Mouse (Mus musculus) right cerebral cortex, postnatal 14 days (tissue): ENCODE measurements around the gene St8sia4.
A peak's percentile ranks its signal among the peaks of the same experiment; 100 is the strongest.

Experiments
- DNase-seq: peaks from one replicate; pipeline ENCODE4 v3.0.0; 2022

Gene St8sia4

DNA sequence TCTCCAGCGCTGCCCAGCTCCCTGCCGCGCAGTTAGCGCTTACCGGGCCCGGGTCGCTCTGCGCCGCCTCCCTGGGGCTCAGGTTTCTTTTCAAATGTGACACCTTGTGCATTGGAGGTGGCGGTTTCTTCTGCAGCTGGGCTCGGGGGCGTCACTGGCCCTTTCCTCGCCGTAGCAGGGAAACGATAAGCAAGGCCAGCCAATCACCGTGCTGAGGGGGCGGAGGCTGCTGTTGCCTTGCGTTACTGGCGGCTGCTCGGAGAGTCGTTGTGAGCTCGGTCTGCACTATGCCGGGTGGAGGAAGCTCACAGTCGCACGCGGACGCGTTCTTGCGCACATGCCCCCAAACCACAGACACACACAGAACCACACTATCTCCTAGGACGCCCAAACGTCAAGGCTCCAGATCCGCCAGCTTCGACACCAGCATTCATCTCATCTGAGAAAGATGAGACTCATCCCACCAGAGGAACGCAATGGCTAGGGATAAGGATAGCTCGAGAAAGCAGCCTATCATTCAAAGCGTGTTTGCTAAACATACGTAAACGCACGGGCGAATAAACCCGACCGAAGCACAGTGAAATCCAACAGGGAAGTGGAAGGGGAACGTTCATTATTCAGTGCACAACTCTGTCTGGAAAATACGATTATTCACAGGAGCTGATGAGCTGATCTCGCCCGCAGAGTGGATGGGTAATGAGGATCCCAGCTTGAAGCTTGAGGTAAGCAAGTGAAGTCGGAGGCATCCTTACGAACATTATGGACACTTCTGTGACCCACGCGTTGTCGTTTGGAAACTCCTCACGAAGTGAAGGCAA, at the start of gene St8sia4:
St8sia4 (minus strand) TSS at position 137 of the 818 bp plus-strand sequence.
- peak; percentile 83 for DNase-seq

DNA sequence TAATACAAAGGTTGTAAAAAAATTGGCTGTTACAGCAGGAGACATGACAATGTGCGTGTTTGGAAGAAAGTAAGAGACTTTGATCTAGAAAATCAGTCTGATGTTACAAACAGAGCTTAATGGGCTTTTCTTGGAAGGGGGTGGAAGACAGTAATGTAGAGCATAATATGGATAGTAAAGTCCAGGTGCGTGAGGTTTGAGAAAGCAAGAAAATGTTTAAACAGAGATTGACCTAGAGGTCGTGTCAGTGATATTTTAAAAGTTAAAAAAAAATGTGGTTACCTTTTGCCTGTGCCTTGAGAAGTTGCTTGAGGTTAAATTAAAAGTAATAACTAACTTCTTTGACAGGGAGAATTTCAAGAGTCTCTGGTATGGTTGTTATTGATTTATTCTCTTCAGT, 41.8 kb upstream of the St8sia4 start:
- DNase-seq, result no peak

DNA sequence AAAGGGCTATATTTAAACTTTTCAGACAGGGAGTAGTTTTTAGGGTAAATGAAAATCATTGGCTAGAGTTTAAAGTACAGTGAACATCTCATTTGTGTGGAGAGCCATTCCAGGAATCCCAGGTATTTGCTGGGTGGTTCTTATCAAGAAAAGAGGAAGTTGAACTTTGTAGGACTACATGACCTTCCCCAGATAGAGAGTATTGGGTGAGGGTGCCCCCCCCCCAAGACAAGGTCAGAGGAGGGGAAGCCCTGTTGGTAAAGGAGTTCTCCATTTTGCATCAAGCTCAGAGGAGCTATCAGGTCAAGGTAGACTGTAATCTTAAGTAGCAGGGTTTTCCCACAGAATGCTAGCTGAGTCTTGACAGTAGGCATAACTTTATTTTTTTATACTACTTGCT, 32.5 kb upstream of the St8sia4 start:
- DNase-seq, result no peak

DNA sequence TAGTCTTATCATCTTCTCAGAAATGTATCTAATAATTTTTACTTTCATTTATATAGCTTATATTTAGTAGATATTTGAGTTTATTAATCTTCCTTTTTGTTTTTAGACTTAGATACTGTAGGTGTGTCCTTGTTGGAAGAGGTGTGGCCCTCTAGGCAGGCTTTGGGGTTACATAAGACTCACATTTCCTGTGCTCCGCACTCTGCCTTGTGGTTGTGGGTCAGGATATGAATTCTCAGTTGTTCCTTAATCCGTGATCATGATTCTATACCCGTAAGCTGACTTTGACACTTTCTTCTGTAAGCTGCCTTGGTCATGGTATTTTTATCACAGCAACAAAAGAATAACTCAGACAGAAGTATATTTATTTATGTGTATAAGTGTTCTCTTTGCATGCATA, 6.7 kb upstream of the St8sia4 start:
- DNase-seq, result no peak

DNA sequence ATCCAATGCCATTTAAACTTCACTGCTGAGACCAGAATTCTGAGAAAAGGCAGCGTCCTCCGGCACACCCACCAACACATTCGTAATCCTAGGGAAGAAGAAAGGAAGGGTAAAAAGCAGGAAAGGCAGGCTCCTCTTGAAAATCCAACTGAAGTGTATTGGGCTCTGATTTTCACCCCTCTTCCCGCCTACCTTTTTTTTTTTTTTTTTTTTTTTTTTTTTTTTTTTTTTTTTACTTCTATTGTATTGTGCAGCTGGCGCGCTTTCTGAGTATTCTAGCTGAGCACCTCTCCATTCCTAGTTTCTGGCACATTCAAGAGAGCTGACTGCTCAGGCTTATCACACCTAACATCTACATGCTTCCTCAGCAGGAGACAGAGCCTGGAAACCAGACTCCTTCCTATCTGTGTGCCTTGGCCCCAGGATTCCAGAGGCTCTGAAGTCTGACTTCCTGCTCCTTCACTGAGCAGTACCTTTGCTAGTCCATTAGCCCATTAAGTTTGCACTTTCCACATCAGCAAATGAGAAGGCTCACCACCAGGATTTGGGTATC, 958 bp upstream of the St8sia4 start:
- no peak for DNase-seq

DNA sequence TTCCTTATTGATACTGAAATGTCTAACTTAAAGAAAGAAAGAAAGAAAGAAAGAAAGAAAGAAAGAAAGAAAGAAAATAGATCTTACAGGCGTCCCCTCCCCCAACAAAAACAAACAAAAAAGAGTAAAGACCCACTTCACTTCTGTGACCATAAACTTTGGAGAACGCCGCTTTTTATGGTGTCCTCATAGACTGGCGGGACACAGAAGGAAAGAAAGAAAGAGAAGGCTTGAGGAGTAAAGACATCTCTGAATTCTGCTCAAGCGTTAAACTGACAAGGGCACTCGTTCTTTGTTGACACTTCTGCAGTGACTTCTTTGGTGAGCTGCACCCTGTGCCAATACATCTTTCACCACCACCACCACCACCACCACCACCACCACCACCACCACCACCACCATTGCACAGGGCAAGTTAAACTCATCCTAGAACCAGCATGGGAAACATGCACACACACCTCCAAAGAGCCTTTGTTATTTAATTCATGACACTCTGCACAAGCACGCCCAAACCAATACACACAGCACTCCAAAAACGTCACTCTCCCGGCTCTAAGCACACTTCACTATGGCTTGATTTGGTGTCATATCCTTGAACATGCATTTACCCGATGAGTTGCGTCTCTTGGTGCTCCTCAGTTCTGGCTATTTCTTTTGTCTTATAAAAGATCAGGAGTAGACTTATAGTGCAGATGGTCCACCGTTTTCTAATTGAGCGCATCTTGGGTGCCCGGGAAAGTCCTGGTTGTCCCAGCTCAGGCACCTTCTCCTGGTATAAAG, 640 bp downstream of the St8sia4 start:
- no peak for DNase-seq

DNA sequence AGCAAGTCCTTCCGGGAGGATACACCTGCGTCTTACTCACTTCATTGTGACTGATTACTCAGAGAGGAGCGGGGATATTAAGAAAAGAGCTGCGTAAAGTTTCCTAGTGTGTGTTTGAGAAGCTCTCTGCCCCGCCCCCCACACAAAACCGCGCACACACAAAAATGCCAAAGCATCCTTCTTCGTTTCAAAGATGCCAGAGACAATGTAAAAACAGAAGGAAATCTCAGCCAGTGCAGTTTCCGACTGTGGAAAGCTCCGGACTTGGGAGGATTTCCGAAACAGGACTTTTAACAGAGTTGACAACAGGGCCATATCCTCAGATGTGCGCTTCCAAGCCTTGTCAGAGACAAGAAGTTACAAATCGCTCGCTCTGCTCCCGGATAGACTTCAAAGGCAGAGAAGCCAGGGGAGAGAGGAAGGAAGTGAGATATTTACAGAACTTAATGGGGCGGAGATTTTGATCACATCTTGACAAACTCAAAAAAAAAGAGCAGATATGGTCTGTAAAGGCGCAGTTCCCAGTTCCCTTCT, 1.4 kb downstream of the St8sia4 start:
- DNase-seq, result peak; percentile 3

DNA sequence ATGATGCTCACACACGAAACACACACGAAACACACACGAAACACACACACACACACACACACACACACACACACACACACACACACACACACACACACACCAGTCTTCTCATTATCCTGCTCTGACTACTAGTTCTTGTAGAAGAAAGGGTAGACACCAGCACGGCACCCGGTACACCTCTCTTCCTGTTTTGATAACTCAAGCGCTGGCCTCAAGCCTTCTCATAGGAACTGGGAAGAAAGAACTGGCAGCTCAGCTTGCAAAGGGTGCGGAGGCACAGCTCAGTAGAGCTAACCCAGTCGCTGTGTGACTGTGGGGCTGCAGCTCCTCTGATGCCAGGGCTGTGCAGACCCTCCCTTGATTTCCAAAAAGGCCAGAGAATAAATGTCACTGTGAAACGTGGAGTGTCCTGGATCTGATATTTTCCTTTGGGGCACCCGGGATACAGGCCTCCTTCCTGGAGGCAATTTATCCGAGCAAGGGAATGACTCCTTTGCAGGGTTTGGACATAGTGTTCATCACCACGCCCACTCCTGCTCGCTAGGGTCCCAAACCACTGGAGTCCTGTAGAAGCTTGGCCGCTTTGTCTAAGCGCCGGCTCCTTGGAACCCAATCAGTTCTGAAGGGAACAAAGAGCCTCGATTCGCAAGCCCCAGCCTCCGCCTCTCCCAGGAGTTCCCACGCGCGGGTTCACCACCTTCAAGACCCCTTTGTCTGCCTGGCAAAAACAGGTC, 2.2 kb downstream of the St8sia4 start:
- peak; percentile 14 for DNase-seq

DNA sequence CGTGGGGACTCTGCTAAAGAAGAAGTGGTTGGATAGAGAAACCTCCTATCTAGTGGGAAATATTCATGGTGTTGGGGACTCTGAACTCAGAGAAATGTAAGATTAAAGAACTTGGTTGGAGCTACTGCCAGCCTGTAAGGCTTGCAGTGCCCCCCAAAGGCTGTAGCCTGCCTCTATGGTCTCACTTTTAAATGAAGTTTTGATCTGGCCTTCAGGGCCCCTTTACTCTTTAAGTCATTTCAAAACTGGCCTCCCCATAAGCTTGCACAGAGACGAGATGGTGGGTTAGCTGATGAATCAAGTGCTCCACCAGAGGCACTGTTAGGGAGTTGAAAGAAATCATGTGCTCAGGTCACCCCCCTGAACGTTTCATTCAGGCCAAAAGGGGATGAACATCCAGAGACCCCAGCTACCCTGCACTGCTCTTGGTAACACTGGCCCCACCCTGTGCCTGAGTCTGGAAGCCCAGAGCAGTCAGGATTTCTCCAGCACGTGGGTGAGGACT, 3.0 kb downstream of the St8sia4 start:
- peak; percentile 5 for DNase-seq

DNA sequence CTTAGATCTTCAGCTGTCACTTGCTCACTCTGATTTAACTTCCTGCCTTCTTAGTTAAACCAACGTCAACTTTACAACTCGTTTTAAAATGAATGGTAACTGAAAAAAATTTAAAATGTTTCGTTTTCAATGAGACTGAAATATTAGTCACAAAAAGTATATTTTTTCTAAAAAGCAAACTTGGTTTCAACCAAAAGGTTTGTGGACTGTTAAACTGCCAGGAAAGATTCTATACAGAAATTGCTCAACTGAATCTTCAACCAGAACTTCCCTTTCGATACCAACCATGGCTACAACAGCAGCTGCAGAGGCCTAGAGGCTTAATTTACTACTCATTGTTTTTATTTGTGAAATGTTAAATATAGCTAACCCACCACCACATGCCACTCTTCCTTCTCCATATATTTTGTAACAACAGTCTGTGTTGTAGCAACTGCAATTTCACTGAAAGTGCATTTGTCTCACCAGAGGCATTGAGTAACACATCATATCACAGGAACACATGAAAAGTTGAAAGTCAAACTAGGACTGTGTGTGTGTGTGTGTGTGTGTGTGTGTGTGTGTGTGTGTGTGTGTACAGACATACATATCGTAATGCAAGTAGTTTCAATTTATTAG, 10.2 kb downstream of the St8sia4 start:
- DNase-seq, result no peak

DNA sequence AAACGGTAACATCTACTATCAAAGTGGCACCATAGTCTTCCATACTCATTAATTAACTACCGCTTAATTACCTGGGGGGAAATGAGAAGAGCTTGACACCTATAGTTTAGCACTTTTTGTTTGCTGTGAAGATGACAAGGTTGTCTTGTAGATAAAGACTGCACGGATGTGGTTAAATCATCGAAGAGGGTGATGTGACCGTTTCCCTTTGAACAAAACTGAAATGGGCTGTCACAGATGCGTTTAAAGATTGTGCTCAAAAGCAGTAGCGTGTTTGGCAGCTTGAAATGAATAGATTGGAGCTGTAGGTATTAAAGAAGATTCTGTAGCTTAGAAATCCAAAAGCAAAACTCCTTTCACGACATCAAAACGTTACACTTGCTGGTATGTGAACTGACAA, 11.8 kb downstream of the St8sia4 start:
- no peak for DNase-seq

DNA sequence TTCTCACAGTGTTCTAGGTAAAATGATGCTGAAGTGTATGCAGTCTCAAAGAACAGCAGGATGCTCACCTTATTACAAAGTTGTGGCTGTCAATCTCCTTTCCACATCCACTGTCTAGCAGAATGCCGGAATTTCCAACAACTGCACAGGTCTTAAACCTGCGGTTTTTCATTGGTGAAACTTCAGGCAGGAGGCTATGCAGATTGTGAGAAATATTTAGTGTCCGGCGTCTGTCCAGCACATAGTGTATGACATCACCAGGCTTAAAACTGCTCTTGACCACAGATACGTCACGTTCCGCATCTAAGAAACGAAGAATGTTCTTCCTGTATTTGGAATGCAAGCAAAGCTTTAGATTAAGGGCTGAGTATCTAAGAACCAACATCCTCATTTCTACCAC, 13.9 kb downstream of the St8sia4 start:
- DNase-seq, result no peak

DNA sequence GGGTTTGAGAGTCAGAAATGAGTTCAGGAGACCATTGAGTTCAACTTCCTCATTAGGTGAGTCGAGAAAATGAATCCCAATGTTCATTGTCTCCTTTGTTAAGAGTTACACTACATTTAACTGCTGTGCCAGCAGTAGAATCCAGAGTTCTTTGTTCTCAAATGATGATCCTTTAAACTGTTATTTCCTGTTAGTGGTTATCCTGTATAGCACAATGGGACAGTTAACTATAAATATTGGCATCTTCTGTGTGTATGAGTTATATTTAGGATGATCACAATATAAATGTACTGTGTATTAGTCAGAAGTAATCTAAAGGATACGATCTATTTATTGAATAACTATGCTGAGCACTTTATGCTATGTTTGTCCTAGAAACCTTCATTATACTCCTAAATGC, 23.1 kb downstream of the St8sia4 start:
- DNase-seq, result no peak

DNA sequence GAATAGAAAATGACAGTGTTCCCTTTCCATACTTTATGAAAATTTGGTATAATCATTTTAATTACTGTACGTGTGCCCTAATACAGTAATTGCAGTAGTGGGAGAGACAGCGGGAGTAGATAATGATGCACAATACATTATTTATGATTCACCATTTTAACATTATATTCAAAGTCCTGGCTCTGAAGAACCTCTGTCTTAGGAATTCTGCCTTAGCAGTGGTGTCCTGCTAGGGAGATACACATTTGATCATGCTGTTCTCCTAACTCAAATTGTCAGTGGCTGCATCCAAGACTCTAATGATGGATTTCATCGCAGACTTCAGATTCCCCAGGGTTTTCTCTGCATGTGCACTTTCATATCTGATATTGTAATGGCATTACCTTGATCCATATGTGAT, 28.4 kb downstream of the St8sia4 start:
- DNase-seq, result no peak

DNA sequence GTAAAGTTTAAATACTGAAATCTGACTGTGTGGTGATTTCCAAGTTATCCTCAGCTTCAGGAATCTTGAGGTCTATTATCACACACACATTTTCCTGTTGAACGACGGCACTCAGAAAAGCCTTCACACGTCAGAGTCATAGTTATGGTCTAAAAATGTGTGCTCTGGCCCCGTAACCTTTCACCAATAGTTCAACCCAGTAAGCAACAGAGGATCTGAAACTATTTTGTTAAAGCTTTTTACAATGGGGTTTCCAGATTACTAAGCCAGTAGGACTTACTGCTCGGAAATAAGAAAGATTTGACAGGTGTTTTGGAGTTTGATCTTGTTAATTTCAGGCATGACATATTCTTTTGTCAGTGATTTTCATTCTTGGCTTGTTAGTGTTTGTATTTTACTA, 43.0 kb downstream of the St8sia4 start:
- no peak for DNase-seq

DNA sequence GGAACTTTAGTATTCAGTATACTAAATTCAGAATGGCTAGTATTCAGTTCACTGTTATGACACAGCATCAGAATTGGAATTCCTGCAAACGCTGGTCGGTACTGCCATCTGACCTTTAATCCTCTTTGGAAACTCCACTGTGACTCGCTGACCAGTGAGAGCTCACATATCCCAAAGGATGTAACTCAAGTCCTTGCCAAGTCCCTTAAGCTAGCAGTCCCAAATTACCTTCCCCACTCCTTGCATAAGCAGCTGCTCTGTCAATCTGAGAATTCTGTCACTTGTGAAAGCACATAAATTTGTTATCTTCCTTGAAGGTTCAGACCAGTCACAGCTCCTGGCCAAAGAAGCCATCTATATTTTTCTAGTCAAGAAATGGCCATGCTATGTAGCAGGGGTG, 48.7 kb downstream of the St8sia4 start:
- DNase-seq, result no peak

DNA sequence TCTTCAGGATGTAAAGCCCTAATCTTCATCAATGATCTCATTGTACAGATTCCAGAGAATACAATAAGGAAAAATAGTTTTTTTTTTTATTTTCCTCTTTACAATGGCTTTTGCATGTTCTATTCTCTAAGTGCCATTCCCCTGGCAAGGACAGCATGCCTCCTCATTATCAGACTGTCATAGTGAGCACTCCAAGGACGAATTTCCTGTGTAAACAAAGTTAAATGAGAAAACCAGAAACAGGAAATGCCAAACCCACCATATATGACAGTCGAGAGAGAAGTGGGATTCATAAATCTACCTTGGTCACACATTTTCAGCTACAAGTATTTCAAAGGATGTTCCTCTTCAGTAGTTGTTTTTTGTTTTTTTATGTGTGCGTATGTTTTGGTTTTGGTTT, 49.2 kb downstream of the St8sia4 start:
- no peak for DNase-seq

DNA sequence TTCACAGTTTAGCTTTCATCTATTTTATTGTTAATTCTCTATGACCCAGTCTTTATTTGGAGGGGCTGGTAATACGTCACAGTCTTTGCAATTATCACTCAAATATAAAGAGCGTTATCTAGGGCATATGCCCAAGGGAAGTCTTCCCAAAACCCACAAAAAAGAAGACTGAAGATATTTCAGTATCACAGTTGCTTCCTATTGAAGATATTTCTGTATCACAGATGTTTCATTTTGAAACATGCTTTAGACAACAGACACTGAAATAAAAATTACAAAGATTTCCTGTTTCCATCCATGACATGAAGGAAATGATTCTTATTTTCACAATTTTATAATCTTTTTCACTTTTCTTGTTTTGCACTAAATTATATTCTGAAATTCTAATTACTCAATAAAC, 57.4 kb downstream of the St8sia4 start:
- no peak for DNase-seq

DNA sequence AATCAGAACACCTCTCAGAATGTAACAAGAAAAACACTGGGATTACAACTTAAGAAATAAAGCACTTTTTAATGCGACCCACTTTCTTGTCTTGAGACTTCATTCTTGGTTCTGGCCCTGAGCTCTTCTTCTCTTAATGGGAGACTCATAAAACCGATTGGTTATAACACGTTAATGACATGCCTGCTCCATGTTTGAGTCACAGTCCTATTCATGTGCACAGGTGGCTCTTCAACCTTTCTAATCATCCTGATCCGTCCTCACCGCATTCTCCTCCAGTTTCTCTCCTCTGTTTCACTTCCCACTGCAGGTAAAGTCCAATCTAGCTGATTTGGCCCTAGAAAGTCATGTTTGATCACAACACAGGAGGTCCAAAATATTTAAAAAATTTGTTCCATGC, 58.3 kb downstream of the St8sia4 start:
- DNase-seq, result no peak

DNA sequence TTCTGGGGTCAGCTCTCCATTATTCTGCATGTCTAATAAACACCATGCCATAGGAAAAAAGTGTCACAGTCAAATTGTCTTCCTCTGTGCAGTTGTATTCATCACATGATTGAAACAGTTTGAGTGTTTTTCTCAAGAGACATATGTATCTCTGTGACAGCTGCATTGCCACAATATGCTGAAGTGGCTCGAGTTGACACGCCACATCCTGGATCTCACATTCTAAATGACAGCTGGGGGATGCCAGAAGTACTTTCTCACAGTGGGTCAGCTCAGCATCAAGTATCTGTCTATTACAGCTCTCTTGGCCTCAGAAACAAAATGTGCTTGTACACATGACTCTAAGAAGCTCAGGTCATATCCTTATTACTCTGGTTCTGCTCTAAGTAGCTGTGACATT, 61.9 kb downstream of the St8sia4 start:
- no peak for DNase-seq

DNA sequence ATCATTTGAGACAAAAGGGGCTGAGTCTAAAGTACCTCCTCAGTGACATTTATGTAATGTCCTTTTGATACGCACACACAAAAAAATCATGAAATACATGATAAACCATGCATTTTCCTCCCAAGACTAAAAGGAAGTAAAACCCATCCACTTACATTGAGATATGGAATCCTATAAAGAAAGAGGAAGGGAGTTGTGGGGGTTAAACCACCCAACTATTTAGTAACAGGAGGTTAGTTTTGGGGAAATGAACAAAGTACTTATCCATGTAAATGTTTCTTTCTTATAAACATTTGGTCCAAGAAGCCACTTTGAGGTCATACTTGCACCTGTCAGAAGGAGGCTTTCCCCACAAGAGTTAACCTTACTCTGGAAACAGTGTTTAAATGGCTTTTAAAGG, 69.3 kb downstream of the St8sia4 start:
- no peak for DNase-seq

DNA sequence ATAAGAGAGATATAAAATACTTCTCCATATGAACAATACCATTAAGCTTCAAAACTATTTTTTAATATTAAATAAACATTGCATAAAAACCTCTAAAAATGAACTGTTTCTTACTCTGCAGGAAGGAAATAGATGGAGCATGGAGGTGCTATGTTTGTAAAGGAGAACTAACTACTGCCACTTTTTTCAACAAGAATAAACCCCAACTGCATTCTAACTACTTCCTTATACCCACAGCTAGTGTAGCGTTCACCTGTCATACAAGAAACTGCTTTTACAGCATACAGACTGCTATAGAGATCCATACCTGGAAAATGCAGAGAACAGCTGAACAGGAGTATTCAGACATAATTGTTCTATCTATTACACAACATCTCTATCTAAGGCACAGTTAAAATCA, 70.5 kb downstream of the St8sia4 start:
- DNase-seq, result no peak
